Mouse (Mus musculus): ENCODE data around the gene Tmx1. TPM values are rescaled to one million over a fixed set of nuclear protein-coding genes. Genes with fewer than 3 reads are reported as not detected.

Gene Tmx1
- total RNA-seq (2022) = 10 to 100 TPM; 30.5 to 33.6 (median 31.4) TPM

DNA sequence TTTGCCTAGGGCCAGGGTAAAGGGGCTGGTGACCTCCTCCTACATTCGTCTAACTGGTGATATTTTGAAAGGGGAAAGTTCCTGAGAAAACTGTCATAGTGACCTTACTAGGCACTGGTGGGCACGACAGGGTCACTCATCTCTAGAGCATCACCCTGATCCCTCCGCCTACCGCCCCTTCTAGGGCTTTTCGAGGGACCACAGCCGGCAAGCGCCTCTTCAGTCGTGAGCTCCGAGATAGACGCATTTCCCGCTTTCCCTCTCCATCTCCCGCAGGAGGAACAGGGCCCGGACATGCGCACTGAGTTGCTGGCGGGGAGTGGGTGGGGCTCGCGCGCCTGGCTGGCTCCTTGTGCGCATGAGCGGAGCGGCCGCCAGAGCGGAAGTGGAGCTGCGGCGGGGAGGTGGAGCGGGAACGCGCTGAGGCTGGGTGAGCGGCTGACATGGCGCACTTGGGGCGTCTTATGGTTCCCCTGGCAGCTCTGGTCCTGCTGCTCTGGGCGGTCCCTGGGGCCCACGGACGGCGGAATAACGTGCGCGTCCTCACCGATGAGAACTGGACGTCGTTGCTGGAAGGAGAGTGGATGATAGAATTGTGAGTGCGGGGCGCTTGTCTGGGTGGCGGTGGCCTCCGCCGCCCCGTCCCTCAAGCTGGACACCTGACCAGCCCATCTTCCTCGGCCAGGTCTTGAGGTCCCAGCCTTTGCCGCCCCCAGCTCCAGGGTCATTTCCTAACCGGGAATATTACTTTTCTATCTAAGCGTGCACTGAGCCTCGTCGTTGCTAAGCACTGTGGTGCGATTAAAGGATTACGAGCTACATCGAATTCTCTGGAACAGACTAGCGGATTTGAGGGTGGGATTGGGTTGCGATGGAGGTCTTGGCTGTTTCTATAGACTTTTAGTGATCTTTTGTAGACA lies at the start of gene Tmx1:
TSS of gene Tmx1 (plus strand) at position 370 of the 920 bp plus-strand sequence.
- DNase-seq (ENCODE audit: low spot score in 2 of 2) = peak; percentile 82 to 93

DNA sequence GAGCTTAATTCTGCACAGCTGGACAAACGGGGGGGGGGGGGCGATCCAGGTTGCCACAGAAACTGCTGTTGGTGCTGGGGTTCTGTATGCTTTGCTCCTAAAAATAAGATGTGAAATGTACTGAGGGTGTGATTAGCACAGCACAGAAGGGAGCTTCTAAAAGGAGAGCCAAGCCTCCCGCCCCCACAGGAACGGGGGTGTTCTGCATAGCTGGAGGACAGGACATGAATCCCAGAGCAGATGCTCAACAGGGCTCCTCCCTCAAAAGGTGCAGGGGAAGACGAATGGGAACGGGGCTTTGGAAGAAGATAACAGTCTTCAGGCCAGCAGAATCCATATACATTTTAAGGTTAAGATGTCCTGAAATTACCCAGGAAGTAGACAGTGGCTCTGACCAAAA lies 48.6 kb upstream of the Tmx1 start:
- peak; percentile 67 to 97 for DNase-seq (ENCODE audit: low spot score in 2 of 2)

DNA sequence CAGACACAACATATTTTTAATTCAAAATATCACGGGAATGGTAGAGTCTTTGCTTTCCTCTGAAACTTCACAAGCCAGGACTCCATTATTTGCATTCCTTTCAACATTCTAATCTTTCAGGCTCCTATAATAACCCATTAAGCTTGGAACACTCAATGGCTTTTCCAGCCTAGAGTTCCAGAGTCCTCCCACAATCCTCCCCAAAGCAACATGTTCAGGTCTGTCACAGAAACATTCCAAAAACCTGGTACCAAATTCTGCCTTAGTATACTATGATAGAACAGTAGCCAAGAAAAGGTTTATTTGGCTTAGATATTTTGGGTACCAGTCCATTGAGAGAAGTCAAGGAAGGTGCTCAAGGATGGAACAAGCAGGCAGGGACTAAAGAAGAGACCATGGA lies 44.5 kb upstream of the Tmx1 start:
- DNase-seq (ENCODE audit: low spot score in 2 of 2) = no peak

DNA sequence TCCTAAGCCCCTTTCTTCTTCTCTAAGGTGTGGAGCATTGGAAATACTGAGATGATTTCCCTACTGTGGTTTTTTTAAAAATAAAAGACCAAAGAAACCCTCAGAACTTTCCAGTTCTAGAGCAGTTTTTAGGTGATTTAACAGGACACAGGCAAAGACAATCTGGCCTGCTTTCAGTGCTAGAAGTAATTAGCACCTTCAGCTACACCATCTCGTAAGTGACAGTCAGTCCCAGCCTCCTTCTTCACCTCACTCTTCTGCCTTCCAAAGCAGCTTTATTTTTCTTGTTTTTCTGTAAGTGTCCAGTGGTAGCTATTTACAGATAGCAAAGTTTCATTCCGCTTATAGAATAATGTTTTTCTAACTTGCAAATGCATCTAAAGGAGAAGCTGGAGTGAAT lies 43.3 kb upstream of the Tmx1 start:
- no peak for DNase-seq (ENCODE audit: low spot score in 2 of 2)

DNA sequence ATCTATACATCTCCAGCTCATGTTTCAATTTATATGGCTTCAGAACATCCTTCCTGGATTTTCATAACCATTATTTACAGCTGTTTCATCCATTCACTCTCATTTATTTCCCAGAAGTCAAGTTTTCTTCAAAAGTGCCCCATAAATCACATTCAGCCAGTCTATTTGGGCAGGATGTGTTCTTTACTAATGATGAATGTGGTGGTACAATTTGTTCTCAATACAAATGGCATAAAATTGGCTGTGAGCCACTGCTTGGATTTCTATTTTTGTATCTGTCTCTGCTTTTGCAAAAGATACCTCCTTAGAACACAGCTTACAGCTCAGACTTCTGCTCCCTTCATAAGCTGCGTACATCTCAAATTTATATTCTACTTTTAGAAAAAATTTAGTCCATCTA lies 32.7 kb upstream of the Tmx1 start:
- DNase-seq (ENCODE audit: low spot score in 2 of 2) = no peak

DNA sequence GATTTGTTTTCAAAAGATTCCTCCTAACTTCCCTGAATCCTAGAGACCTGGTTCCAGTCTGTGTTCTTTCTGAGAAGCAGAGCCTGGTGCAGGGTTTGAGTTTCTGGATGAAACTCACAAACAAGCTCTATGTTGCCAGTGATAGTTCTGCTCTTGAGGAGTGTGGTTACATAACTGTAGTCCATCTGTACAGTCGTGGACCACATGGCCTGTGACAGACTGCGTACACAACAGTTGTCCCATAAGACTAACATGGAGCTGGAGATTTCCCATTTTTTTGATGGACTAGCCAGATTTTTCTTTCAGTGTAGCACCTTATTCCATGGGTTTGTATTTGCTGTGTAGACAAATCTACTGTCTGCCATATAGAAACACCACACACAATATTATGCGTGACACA lies 31.9 kb upstream of the Tmx1 start:
- DNase-seq (ENCODE audit: low spot score in 2 of 2) = no peak

DNA sequence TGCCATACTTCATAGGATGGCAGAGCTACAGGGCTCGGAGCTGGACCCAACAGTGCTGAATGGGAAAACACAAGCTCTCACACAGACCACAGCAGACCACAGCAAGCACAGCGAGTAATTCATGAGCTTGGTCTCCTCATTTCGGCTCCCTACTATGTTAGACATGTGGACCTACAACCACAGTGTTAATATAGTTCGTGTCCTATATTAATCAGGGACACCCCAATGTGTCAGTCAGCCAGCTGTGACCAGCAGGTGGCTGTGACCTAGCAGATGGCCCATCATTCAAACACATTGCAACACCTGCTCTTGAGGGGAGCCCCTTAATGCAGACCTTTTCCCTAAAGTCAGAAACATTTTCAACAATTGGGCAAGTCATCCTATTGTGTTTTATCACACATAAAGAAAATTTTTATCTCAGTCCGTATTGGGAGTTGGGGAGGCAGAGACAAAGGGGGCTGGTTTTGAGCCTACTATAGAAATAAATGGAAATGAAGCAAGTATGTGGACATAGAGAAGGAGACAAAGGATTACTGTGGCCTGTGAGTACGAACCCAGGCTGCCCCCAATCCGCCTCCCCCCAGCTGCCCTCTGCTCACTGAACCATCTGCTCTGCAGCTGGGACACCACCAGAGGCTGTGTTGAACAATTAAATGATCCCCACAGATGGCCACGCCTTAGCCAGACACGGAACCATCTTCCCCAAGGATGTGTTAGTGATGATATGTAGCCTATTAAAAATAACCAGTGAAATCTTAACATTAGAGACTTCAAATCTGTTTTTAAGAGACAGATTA lies 30.4 kb upstream of the Tmx1 start:
- no peak for DNase-seq (ENCODE audit: low spot score in 2 of 2)

DNA sequence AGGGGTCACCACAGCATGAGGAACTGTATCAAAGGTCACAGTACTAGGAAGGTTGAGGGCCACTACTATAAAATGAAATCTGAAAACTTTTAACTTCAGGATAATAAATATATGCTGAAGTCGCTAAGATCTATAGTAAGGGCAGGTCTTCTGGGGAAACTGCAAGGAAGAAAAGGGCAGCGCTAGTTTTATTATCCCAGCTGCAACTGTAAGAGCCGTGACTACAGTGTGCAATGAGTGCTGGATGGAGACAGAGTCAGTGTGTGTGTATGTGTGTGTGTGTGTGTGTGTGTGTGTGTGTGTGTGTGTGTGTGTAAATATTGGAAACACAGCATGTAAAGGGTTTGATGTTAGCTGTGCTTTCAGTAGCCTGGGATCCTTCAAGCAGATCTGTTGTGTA lies 25.0 kb upstream of the Tmx1 start:
- DNase-seq (ENCODE audit: low spot score in 2 of 2) = no peak

DNA sequence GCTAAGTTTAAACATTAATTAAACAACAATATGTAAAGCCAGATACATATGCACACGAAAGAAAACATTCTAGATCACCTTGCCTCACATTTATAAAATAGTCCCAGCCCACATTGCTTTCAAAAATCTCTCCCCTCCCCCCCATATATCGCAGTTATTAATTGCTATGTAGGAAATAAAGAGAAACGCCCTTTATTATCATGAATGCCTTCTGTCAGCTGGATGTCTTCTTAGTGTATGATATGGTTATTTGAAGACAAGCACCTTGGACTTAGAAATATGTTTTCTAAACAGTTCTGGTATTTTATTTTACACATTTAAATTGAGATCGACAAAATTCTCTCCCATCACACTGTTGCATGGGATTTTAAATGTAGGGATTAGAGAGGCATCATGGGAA lies 23.3 kb upstream of the Tmx1 start:
- no peak for DNase-seq (ENCODE audit: low spot score in 2 of 2)

DNA sequence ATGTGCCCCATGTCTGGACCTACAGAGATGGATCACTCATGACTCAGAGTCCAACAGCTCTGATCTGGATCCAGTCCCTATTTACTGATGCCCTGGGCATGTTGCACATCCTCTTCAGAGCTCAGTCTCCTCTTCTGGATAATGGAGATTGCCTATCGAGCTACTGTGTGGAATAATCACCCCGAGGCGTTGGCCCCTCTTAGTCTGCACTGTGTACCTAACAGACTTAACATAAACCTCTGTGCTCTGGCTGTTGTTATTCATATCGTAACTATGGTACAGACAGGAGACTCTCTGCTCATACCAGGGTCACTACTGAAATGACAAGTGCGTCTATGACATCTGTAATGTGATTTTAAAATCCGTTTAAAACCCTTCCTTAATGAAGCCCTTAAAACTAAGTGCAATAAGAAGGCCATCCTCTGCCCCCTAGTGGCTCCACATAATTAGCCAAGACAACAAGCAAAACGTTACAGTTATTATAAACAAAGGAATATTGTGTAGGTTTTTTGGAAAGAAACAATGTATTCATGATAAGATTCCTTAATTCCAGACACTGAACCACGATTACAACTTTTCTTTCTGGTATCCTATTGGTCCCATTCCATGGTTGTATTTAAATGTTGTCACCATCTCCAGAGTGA lies 22.5 kb upstream of the Tmx1 start:
- no peak for DNase-seq (ENCODE audit: low spot score in 2 of 2)

DNA sequence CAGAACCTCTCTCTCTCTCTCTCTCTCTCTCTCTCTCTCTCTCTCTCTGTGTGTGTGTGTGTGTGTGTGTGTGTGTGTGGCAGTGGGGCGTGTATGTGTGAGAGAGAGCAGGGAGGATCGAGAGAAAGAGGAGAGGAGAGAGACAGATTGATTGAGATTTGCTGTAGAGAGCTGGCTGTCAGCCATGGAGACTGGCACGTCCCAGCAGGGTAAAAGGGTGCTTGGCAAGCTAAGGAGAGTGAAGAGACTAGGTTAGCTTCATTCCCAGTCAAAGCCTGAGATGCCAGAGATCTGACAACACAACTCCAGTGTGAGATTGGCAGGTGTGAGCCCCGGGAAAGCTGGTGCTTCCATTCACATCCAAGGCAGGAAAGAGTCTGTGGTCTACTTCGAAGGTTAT lies 21.5 kb upstream of the Tmx1 start:
- no peak for DNase-seq (ENCODE audit: low spot score in 2 of 2)

DNA sequence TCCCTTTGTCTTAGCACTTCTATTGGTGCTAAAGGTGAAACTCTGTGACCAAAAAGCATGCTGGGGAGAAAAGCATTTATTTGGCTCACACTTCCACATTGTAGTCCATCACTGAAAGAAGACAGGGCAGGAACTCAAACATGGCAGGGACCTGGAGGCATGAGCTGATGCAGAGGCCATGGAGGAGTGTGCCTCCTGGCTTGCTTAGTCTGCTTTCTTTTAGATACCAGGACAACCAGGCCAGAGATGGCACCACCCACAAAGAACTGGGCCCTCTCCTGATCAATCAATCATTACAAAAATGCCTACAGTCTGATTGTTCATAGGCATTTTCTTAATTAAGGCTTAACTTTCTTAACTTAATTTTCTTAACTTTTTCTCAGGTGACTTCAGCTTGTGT lies 2.9 kb upstream of the Tmx1 start:
- no peak for DNase-seq (ENCODE audit: low spot score in 2 of 2)

DNA sequence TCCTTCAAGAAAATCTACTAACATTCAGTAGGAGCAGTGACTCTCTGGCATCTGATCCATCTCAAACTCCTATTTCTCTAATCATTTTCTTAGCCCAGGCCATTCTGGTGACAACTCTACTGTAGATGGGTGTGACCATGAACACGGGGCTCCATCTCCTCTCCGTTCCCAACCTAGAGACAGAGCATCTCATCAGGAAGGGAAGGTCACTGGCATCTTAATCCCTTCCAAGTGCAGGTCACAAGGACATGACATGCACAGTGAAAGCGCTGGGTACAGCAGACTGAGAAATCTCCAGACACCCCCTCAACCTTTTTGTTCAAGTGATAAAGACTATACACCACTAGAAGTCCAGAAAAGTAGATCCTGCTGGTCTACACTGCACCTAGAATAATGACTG lies 1.4 kb upstream of the Tmx1 start:
- no peak for DNase-seq (ENCODE audit: low spot score in 2 of 2)

DNA sequence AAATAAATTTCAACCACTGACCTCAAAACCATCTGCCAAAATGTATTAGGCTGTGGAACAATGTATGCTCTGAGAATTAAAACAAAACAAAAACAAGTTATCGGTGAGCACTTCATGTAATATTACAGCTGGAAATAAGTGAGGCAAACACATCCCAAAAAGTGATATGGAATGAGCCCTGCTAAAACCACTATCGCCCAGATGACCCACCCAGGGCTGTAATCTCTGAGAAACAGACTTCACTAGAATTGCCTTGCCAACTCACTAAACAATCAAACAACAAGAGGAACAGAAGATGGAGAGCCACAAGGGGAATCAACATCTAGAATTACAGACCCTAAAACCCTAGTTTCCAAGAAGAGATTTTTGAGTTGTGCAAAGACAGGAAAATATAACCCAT lies 752 bp upstream of the Tmx1 start:
- no peak for DNase-seq (ENCODE audit: low spot score in 2 of 2)

DNA sequence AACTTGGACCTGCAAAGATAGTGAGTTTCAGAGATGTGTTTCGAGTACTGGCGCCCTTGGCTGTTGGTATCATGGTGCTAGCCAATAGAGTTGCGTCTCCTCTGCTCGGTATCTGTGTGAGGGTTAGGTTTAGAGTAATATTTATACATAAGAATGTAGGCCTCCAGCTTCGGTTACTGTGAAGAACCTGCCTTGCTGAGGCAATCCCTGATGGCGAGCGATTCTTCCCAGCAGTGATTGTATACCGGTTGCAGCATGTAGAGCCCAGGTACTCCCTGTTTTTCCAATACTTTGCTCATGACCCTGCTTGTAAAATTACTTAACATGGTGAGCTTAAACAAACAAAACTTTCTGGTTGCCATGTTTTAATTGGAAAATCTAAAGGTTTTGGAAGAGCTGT lies 2.3 kb downstream of the Tmx1 start:
- DNase-seq (ENCODE audit: low spot score in 2 of 2) = no peak

DNA sequence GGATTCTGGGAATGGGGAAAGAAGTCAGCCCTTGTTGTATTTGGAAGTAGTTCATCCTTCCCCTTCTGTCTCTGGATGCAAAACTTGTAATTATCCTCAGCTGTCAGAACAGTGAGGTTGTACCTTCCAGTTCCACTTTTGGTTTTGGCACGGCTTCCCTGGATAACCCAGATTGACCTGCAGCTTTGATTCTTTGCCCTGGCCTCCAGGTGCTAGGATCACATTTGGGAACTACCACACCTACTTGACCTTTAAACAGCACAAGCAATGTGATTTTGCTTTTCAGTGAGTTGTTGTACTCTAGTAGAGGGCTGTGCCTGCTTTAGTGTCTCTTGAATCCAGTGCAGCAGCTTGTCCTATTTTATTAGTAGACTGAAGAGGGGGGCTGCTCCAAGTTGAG lies 6.7 kb downstream of the Tmx1 start:
- no peak for DNase-seq (ENCODE audit: low spot score in 2 of 2)

DNA sequence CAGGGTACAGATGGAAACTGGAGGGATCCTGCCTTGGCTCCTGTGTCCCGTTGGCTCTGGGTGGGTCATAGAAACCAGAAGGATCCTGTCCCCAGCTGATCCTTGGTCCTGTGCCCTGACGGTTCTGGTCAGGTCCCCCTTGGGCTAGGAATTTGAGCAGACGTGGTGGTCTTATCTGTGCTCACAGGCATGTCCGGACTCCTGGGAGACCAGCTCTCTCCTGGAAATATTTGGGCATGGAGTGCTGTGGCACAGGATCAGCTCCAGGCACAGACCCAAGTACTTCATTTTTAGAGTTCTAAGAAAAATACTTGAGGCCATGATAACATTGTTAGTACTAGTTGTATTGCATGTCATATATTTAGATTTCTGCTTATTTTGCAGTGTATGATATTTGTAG lies 11.1 kb downstream of the Tmx1 start:
- DNase-seq (ENCODE audit: low spot score in 2 of 2) = no peak

DNA sequence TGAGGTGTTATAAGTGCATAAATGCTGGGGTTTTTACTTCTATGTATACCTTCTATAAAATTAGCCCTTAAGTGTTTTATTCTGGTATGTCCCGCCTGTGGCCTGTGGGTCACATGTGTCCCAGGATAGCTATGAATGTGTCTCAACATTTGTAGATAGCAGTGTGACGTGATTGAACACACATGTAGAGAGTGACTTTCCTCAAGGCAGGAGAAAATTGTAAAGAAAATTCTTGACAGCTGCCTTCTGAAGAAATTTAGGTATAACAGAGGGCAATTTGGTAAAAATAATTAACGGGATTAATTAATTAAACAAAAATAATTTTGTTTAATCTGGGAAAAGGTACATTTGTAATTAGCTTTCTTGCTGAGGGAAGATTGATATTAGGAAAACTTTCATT lies 22.4 kb downstream of the Tmx1 start:
- no peak for DNase-seq (ENCODE audit: low spot score in 2 of 2)

DNA sequence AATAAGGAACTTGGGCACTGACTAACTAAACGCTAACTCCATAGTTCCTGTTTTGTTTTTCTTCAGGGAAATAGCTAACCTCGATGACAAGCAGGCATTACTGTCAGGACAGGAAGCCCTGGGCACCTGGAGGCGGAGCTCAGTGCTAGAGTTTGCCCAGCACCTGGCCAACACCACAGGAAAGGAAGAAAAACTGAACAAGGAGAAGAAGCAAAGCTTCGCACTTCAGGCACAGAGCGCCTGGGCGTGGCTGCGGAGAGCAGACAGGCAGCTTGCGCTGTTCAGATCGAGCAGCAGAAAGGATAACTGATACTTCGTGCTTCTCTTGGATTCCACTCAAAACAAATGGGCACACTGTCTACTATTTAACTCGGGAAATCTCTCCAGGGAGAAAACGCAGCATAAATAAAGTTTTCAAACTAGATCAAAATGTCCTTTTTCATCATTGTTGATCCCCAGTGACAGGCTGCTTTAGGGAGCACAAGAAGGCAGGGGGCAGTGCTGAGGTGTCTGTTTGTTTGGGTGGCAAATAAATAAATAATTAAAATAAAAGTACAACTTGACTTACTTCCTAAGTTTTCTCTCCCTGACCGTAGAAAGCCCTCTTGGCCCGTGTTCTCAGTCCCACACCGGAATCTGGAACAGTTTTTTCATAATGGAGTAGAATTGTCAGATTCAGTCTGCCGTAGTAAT lies 24.1 kb downstream of the Tmx1 start:
- no peak for DNase-seq (ENCODE audit: low spot score in 2 of 2)

DNA sequence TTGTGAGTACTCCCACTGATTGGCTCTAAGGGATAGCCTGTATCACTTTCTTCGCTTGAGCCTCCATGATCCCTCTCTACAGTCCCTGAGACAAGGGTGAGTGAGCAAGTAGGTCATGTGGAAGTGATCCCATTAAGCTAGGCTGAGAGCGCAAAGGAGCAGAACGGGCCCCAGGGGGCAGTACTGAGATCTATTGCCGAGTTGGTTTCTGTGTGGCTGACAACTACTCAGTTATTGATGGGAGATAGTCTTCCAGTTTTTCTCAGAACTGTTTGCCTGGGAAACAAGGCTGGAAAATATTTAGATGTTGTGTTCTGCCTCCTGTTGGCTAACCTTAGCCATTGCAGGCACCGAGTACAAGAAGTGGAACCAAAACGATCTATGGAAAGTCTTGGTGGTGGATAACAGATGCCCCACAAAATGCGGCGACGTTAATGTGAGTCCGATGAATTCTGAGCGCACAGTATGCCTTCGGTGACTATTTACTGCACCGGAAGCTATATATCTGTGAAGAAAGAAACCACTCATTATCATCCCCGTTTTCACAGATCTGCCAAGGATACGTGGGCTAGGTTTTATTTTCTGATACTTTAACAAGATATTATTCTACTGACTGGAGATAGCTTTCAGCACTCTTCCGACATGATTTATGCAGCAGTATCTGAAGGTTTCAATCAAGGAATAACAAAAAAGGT lies 24.8 kb downstream of the Tmx1 start:
- peak in 1 of 2 experiments; percentile 57 for DNase-seq (ENCODE audit: low spot score in 2 of 2)

DNA sequence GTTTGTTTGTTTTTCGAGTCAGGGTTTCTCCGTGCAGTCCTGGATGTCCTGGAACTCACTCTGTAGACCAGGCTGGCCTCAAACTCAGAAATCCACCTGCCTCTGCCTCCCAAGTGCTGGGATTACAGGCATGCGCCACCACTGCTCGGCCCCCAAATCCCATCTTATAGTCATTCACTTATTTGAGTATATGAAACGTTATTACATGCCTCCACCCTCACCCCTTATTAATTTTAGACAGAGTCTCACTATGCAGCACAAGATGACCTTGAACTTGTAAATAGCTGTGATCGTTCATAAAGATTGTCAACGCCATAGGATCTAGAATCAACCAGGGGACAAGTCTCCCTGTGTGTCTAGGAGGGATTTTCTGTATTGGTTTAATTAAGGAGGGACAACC lies 33.1 kb downstream of the Tmx1 start:
- no peak for DNase-seq (ENCODE audit: low spot score in 2 of 2)
